Mouse (Mus musculus): ENCODE data around the gene Vasp. TPM values are rescaled to one million over a fixed set of nuclear protein-coding genes. Genes with fewer than 3 reads are reported as not detected.

Vasp gene
- polyA plus RNA-seq, 1 experiment from 2014 or later: 108 TPM

DNA sequence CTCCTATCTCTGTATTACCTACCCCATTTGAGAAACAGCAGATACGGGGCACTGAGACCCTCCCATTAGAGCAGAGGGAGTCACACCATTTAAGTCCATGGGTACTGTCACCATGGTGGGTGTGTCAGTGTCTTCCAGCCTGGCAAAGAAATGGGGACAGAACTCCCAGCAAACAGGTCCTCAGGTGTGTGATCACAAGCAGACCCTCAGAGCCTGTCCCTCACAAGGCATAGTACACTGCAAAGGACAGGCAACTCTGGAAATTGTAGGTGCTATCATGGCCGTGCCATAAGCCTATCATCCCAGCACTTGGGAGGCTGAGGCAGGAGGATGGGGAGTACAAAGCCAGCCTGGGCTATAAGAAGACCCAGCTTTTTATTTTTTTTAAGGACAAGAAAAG lies 46.6 kb upstream of the Vasp start:
- Histone ChIP-seq H3K36me3 (ENCODE audit: control insufficient read depth, insufficient read depth, low read length) (no peaks in the 10 kb centered on the region), H3K4me1 (replicated peaks; ENCODE audit: control insufficient read depth, insufficient read depth) (no peaks in the 10 kb centered on the region; the same call in 1 of the 2 replicates), H3K4me2 (replicated peaks; ENCODE audit: low read depth) (no peak overlapping the region), H3K4me3 (ENCODE audit: low read depth, low read length) (no peak overlapping the region), H3K9ac (ENCODE audit: low read length) (no peak overlapping the region), H3K27me3 (ENCODE audit: control insufficient read depth, insufficient read depth, low read length) (no peaks in the 10 kb centered on the region), H3K9me3 (ENCODE audit: control insufficient read depth, low read length) (no peaks in the 10 kb centered on the region), H3K27ac (replicated peaks) (no peak overlapping the region)
- no peak for ATAC-seq (ENCODE audit: low FRiP score, low TSS enrichment)
- WGBS: 71% methylated on average over 2 of the region's 2 CpGs
- DNase-seq (ENCODE audit: low spot score): no peak
- TF ChIP-seq CTCF (IDR thresholded peaks at IDR 0.05; ENCODE audit: low read depth) (no peak), EP300 (optimal IDR thresholded peaks at IDR 0.05) (no peak)

DNA sequence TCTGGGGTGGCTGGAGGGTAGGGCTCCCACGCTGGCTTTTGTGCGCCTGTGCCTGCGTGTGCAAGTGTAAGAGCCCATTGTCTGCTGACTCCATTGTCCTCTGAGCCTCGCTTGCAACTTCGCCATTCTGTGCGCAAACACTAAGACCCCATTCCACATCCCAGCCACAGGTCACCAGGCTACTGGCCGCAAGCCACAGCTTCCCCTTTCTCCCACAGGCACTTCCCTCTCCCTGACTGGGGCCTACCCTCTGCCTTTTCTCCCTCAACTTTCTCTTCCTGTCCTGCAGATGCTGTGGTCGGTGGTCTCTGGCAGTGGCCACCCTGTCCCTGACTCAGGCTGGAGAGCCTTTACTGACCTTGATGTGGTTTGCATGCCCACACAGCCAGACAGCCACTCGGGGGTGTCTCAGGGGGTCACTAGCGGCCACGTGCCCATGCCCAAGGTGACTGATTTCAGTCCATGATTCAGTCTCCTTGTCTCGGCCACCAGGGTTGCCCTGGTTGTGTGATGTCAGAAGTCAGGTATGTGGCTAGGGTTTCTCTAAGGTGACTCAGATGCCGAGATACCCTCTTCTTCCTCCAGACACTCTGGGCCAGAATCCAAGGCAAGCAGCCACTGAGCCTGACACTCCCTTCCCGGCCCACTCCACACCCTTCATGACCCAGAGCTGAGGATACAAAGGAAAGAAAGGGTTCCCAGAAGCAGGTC lies 45.0 kb upstream of the Vasp start:
- Histone ChIP-seq H3K4me1 (replicated peaks; ENCODE audit: control insufficient read depth, insufficient read depth) (no peaks in the 10 kb centered on the region; the same call in 1 of the 2 replicates), H3K4me2 (replicated peaks; ENCODE audit: low read depth) (no peak overlapping the region), H3K36me3 (ENCODE audit: control insufficient read depth, insufficient read depth, low read length) (no peaks in the 10 kb centered on the region), H3K4me3 (ENCODE audit: low read depth, low read length) (no peak overlapping the region), H3K27me3 (ENCODE audit: control insufficient read depth, insufficient read depth, low read length) (no peaks in the 10 kb centered on the region), H3K27ac (replicated peaks) (no peak overlapping the region), H3K9ac (ENCODE audit: low read length) (no peak overlapping the region), H3K9me3 (ENCODE audit: control insufficient read depth, low read length) (no peaks in the 10 kb centered on the region)
- peak; percentile 65 for DNase-seq (ENCODE audit: low spot score)
- 40% methylated on average over 14 of the region's 14 CpGs for WGBS
- ATAC-seq (ENCODE audit: low FRiP score, low TSS enrichment): peak; percentile 50
- TF ChIP-seq CTCF (IDR thresholded peaks at IDR 0.05; ENCODE audit: low read depth) (no peak), EP300 (optimal IDR thresholded peaks at IDR 0.05) (no peak)

- H3K4me3 ChIP-seq (ENCODE audit: low read depth, low read length): no peak overlapping the region
- no peak overlapping the region for H3K9ac ChIP-seq (ENCODE audit: low read length)
- WGBS: 51% methylated on average over 5 of the region's 5 CpGs
- DNase-seq (ENCODE audit: low spot score): no peak
- H3K36me3 ChIP-seq (ENCODE audit: control insufficient read depth, insufficient read depth, low read length): no peaks in the 10 kb centered on the region
- no peak overlapping the region for H3K27ac ChIP-seq (replicated peaks)
- 0 out of 2 replicates have a peak, but pooled peaks cover 3% of the 10 kb centered on the region for H3K4me1 ChIP-seq (replicated peaks; ENCODE audit: control insufficient read depth, insufficient read depth)
- TF ChIP-seq EP300 (optimal IDR thresholded peaks at IDR 0.05): no peak
- H3K9me3 ChIP-seq (ENCODE audit: control insufficient read depth, low read length): no peaks in the 10 kb centered on the region
- no peak for ATAC-seq (ENCODE audit: low FRiP score, low TSS enrichment)
- no peaks in the 10 kb centered on the region for H3K27me3 ChIP-seq (ENCODE audit: control insufficient read depth, insufficient read depth, low read length)
- no peak overlapping the region for H3K4me2 ChIP-seq (replicated peaks; ENCODE audit: low read depth)
These were observed 42.4 kb upstream of the Vasp start for GRCm38 (mm10) chr7:19314033-19314432.

DNA sequence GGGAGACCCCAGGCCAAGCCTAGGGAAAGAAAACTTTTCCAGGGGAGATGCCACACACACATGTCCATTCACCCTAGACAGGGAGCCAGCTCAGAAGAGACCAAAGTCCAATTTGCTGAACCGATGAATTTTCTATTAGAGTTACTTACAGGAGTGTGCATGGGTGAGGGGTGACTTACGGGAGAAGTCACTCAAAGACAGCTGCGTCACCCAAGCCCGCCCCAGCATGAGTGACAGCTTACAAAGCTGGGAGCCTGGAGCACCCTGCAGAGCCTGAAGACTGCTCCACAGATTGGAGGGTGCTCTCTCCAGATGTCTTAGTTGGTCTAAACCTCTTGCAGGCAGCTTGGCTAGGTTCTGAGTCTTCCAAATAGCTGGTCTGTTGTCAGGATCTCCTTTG lies 40.4 kb upstream of the Vasp start:
- no peak overlapping the region for H3K27ac ChIP-seq (replicated peaks)
- no peak overlapping the region for H3K9ac ChIP-seq (ENCODE audit: low read length)
- ATAC-seq (ENCODE audit: low FRiP score, low TSS enrichment): no peak
- no peaks in the 10 kb centered on the region for H3K36me3 ChIP-seq (ENCODE audit: control insufficient read depth, insufficient read depth, low read length)
- H3K4me3 ChIP-seq (ENCODE audit: low read depth, low read length): no peak overlapping the region
- 0 out of 2 replicates have a peak, but pooled peaks cover 3% of the 10 kb centered on the region for H3K4me1 ChIP-seq (replicated peaks; ENCODE audit: control insufficient read depth, insufficient read depth)
- 26% methylated on average over 4 of the region's 4 CpGs for WGBS
- DNase-seq (ENCODE audit: low spot score): no peak
- H3K4me2 ChIP-seq (replicated peaks; ENCODE audit: low read depth): no peak overlapping the region
- H3K27me3 ChIP-seq (ENCODE audit: control insufficient read depth, insufficient read depth, low read length): no peaks in the 10 kb centered on the region
- no peaks in the 10 kb centered on the region for H3K9me3 ChIP-seq (ENCODE audit: control insufficient read depth, low read length)
- TF ChIP-seq CTCF (IDR thresholded peaks at IDR 0.05; ENCODE audit: low read depth) (no peak), EP300 (optimal IDR thresholded peaks at IDR 0.05) (no peak)

DNA sequence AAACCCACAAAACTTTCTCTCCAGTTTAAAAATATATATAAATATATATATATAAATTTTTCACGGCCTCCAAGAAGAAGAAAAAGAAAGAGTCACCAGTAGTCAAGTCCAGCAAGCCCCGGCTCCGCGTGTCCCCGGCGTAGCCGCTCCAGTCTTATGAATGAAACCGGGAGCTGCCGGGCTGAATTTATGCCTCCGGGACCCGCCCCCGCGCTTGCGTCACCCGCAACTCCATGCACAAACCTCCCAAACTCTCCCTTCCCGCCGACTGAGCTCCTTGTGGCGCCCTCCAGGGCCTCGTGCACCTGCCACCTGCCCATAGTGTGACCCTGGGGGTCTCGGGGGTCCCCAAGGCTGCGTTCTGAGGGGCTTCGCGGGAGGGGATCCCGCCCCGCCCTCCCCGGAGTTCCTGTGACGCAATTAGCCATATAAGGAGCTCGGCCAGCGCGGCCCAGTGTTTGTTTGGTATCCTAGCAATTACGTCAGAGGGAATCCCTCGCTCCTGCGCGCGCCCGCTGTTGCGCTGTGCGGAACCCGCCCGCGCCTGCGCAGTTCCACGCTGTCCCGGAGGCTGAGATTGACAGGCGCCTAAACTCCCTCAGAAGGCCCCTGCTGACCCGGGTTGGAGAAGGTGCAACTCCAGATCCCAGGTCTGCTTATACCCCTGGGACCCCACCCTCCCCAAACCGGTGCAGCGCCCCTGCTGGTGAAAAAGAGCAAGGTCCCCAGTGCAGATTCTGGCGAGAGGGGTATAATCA lies 38.4 kb upstream of the Vasp start, which contains the start of gene Fosb:
Gene Fosb, minus strand, starts transcription at position 168 of the 758 bp plus-strand sequence.
- WGBS: under 1% methylated on average over 49 of the region's 49 CpGs

More for the DNA sequence above, 38.4 kb upstream of the Vasp start, which contains the start of gene Fosb:
- H3K9ac ChIP-seq (ENCODE audit: low read length): peak within 1 kb of the TSS; percentile 67
- peak within 1 kb of the TSS; percentile 65 for H3K27ac ChIP-seq (replicated peaks)
- peak; percentile 68 for TF ChIP-seq CTCF (IDR thresholded peaks at IDR 0.05; ENCODE audit: low read depth)
- TF ChIP-seq EP300 (optimal IDR thresholded peaks at IDR 0.05): no peak
- no peaks in the 10 kb centered on the region for H3K36me3 ChIP-seq (ENCODE audit: control insufficient read depth, insufficient read depth, low read length)
- DNase-seq (ENCODE audit: low spot score) (peak; percentile 93), ATAC-seq (ENCODE audit: low FRiP score, low TSS enrichment) (peak; percentile 86)
- no peaks in the 10 kb centered on the region; the same call in 1 of the 2 replicates for H3K27me3 ChIP-seq (ENCODE audit: control insufficient read depth, insufficient read depth, low read length)
- H3K4me1 ChIP-seq (replicated peaks; ENCODE audit: control insufficient read depth, insufficient read depth): 0 out of 2 replicates have a peak, but pooled peaks cover 3% of the 10 kb centered on the region
- H3K9me3 ChIP-seq (ENCODE audit: control insufficient read depth, low read length): no peaks in the 10 kb centered on the region
- peak within 1 kb of the TSS; percentile 99 for H3K4me2 ChIP-seq (replicated peaks; ENCODE audit: low read depth)
- H3K4me3 ChIP-seq (ENCODE audit: low read depth, low read length): peak within 1 kb of the TSS; percentile 60
